Mouse (Mus musculus): ENCODE measurements around the gene Plpp1. TPM values are rescaled to one million over a fixed set of nuclear protein-coding genes. Genes with fewer than 3 reads are reported as not detected.

Plpp1 gene
- polyA plus RNA-seq, 2 experiments: 16.5 to 32.7 TPM

- no peak overlapping the region for H3K9ac ChIP-seq (replicated peaks)
- DNase-seq (ENCODE audit: low read depth in 3 of 3, low spot score in 3 of 3) (no peak), ATAC-seq (ENCODE audit: insufficient read depth) (no peak)
- H3K4me1 ChIP-seq (replicated peaks; ENCODE audit: control insufficient read depth in 2 of 2, insufficient read depth in 2 of 2, low read length in 1 of 2): peaks cover 53 to 59% of the 10 kb centered on the region in 2 experiments
- H3K4me2 ChIP-seq (ENCODE audit: low read depth): no peak overlapping the region
- TF ChIP-seq CTCF (IDR thresholded peaks at IDR 0.05; ENCODE audit: low read depth): no peak
- TF ChIP-seq EP300 (IDR thresholded peaks at IDR 0.05; ENCODE audit: low read depth): no peak
- no peak overlapping the region for H3K4me3 ChIP-seq (ENCODE audit: insufficient read depth in 1 of 2, low read depth in 2 of 2, low read length in 2 of 2)
- H3K9me3 ChIP-seq (ENCODE audit: control insufficient read depth, low read length): no peaks in the 10 kb centered on the region
- no peak overlapping the region for H3K27ac ChIP-seq
- WGBS (ENCODE audit: insufficient replicate concordance): 63% methylated on average over 8 of the region's 8 CpGs
- H3K36me3 ChIP-seq (replicated peaks; ENCODE audit: control insufficient read depth, insufficient read depth, low read depth): peaks cover 7% of the 10 kb centered on the region
- H3K27me3 ChIP-seq (ENCODE audit: control insufficient read depth, insufficient read depth, low read length): no peaks in the 10 kb centered on the region
Measured at GRCm38 (mm10) chr13:112811708-112812403, 11.3 kb downstream of the Plpp1 start.

DNA sequence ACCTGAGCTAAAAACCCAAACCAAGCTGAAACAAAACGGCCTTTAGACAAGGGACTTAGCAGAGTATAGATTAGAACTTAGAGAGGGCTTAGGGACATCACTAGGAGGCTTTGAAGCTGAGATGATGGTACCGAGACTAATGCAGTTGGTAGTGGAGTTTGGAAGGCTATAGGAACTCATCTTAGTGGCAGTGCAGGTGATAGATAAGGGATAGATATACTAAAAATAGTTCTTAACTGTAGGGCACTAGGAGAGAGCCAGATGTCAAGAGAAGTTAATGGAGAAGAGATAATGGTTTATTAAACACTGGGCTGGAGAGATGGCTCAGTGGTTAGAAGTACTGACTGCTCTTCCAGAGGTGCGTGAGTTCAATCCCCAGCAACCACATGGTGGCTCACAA, 15.4 kb downstream of the Plpp1 start:
- DNase-seq (ENCODE audit: low read depth in 3 of 3, low spot score in 3 of 3) (peak in 2 of 3 experiments; percentile 43 to 54), ATAC-seq (ENCODE audit: insufficient read depth) (peak; percentile 88)
- peak; percentile 94 for TF ChIP-seq EP300 (IDR thresholded peaks at IDR 0.05; ENCODE audit: low read depth)
- no peak for TF ChIP-seq CTCF (IDR thresholded peaks at IDR 0.05; ENCODE audit: low read depth)
- Histone ChIP-seq H3K27ac (peak overlapping the region; percentile 68), H3K36me3 (replicated peaks; ENCODE audit: control insufficient read depth, insufficient read depth, low read depth) (no peaks in the 10 kb centered on the region; the same call in 1 of the 2 replicates), H3K9me3 (ENCODE audit: control insufficient read depth, low read length) (no peaks in the 10 kb centered on the region), H3K4me3 (ENCODE audit: insufficient read depth in 1 of 2, low read depth in 2 of 2, low read length in 2 of 2) (no peak overlapping the region), H3K9ac (replicated peaks) (no peak overlapping the region; the same call in 1 of the 2 replicates), H3K4me1 (replicated peaks; ENCODE audit: control insufficient read depth in 2 of 2, insufficient read depth in 2 of 2, low read length in 1 of 2) (peaks cover 20 to 24% of the 10 kb centered on the region in 2 experiments), H3K4me2 (ENCODE audit: low read depth) (peak overlapping the region; percentile 25), H3K27me3 (ENCODE audit: control insufficient read depth, insufficient read depth, low read length) (no peaks in the 10 kb centered on the region)
- WGBS (ENCODE audit: insufficient replicate concordance): 22% methylated on average over 3 of the region's 3 CpGs

DNA sequence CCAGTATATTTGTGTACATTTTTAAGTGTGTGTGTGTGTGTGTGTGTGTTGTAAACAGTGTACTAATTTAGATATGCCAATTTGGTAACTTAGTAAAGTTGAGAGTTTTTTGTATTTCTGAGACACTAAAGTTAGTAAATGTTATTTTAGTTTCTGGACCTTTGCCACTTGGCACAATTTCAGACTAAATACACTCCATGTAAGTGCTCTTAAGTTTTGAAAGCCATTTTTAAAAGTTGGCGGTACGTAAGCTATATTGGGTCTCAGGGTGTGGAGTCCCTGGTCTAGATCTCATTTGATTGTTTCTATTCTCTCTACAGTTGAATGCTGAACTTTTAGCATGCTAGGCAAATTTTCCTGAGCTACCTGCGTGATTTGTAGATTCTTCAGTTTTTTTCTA, 17.5 kb downstream of the Plpp1 start:
- WGBS (ENCODE audit: insufficient replicate concordance): 84% methylated on average over 3 of the region's 3 CpGs
- H3K27me3 ChIP-seq (ENCODE audit: control insufficient read depth, insufficient read depth, low read length): no peaks in the 10 kb centered on the region
- no peak for ATAC-seq (ENCODE audit: insufficient read depth)
- no peak overlapping the region for H3K9ac ChIP-seq (replicated peaks)
- no peak for TF ChIP-seq EP300 (IDR thresholded peaks at IDR 0.05; ENCODE audit: low read depth)
- no peak for TF ChIP-seq CTCF (IDR thresholded peaks at IDR 0.05; ENCODE audit: low read depth)
- DNase-seq (ENCODE audit: low read depth in 3 of 3, low spot score in 3 of 3): no peak
- H3K4me2 ChIP-seq (ENCODE audit: low read depth): no peak overlapping the region
- H3K4me3 ChIP-seq (ENCODE audit: insufficient read depth in 1 of 2, low read depth in 2 of 2, low read length in 2 of 2): no peak overlapping the region
- no peak overlapping the region for H3K27ac ChIP-seq
- no peaks in the 10 kb centered on the region for H3K9me3 ChIP-seq (ENCODE audit: control insufficient read depth, low read length)
- peaks cover 16% of the 10 kb centered on the region in 2 experiments for H3K4me1 ChIP-seq (replicated peaks; ENCODE audit: control insufficient read depth in 2 of 2, insufficient read depth in 2 of 2, low read length in 1 of 2)
- H3K36me3 ChIP-seq (replicated peaks; ENCODE audit: control insufficient read depth, insufficient read depth, low read depth): no peaks in the 10 kb centered on the region

GRCm38 (mm10) chr13:112822413-112822812, 21.8 kb downstream of the Plpp1 start:
- ATAC-seq (ENCODE audit: insufficient read depth) (no peak), DNase-seq (ENCODE audit: low read depth in 3 of 3, low spot score in 3 of 3) (no peak)
- no peak for TF ChIP-seq CTCF (IDR thresholded peaks at IDR 0.05; ENCODE audit: low read depth)
- no peak for TF ChIP-seq EP300 (IDR thresholded peaks at IDR 0.05; ENCODE audit: low read depth)
- 66% methylated on average over 3 of the region's 3 CpGs for WGBS (ENCODE audit: insufficient replicate concordance)
- Histone ChIP-seq H3K36me3 (replicated peaks; ENCODE audit: control insufficient read depth, insufficient read depth, low read depth) (no peaks in the 10 kb centered on the region), H3K4me2 (ENCODE audit: low read depth) (no peak overlapping the region), H3K9me3 (ENCODE audit: control insufficient read depth, low read length) (no peaks in the 10 kb centered on the region), H3K4me1 (replicated peaks; ENCODE audit: control insufficient read depth in 2 of 2, insufficient read depth in 2 of 2, low read length in 1 of 2) (peaks cover 0 to 2% of the 10 kb centered on the region in 2 experiments; a peak in 1 of 4 replicates), H3K27ac (no peak overlapping the region), H3K27me3 (ENCODE audit: control insufficient read depth, insufficient read depth, low read length) (no peaks in the 10 kb centered on the region), H3K4me3 (ENCODE audit: insufficient read depth in 1 of 2, low read depth in 2 of 2, low read length in 2 of 2) (no peak overlapping the region), H3K9ac (replicated peaks) (no peak overlapping the region)

DNA sequence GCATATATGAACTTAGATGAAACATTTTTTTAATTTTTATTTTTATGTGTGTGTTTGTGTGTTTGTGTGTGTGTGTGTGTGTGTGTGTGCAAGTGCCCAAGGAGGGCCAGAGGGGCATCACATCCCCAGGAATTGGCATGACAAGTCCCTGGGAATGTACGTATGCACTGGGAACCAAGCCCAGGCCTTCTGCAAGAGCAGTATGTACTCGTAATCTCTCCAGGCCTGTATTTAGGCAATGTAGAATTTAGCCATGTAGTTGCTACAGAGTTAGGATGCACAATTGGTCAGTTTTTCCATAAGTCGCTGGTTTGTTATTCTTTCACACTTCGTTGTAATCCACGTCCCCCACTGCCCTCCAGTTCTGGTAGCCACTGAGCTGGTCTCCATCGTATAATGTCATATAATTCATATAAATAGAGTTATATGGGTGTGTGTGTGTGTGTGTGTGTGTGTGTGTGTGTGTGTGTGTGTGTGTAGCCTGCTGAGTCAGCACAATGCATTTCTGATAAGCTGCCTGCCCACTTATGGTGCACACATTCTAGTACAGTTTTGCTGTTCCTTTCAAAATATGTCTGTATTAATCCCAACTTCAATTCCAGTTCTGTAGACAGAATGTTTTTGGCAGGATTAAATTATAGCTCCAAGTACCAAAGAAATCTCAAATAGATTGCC, 22.8 kb downstream of the Plpp1 start:
- Histone ChIP-seq H3K27ac (no peak overlapping the region), H3K9ac (replicated peaks) (no peak overlapping the region), H3K27me3 (ENCODE audit: control insufficient read depth, insufficient read depth, low read length) (no peaks in the 10 kb centered on the region), H3K4me1 (replicated peaks; ENCODE audit: control insufficient read depth in 2 of 2, insufficient read depth in 2 of 2, low read length in 1 of 2) (no peaks in the 10 kb centered on the region; a peak in 1 of 4 replicates), H3K36me3 (replicated peaks; ENCODE audit: control insufficient read depth, insufficient read depth, low read depth) (no peaks in the 10 kb centered on the region), H3K4me3 (ENCODE audit: insufficient read depth in 1 of 2, low read depth in 2 of 2, low read length in 2 of 2) (no peak overlapping the region), H3K9me3 (ENCODE audit: control insufficient read depth, low read length) (no peaks in the 10 kb centered on the region), H3K4me2 (ENCODE audit: low read depth) (no peak overlapping the region)
- ATAC-seq (ENCODE audit: insufficient read depth) (no peak), DNase-seq (ENCODE audit: low read depth in 3 of 3, low spot score in 3 of 3) (no peak)
- TF ChIP-seq EP300 (IDR thresholded peaks at IDR 0.05; ENCODE audit: low read depth) (no peak), CTCF (IDR thresholded peaks at IDR 0.05; ENCODE audit: low read depth) (no peak)
- WGBS (ENCODE audit: insufficient replicate concordance): 81% methylated on average over 6 of the region's 6 CpGs
